ENCODE assay signal across 8 mouse cellular contexts in the genomic region with DNA sequence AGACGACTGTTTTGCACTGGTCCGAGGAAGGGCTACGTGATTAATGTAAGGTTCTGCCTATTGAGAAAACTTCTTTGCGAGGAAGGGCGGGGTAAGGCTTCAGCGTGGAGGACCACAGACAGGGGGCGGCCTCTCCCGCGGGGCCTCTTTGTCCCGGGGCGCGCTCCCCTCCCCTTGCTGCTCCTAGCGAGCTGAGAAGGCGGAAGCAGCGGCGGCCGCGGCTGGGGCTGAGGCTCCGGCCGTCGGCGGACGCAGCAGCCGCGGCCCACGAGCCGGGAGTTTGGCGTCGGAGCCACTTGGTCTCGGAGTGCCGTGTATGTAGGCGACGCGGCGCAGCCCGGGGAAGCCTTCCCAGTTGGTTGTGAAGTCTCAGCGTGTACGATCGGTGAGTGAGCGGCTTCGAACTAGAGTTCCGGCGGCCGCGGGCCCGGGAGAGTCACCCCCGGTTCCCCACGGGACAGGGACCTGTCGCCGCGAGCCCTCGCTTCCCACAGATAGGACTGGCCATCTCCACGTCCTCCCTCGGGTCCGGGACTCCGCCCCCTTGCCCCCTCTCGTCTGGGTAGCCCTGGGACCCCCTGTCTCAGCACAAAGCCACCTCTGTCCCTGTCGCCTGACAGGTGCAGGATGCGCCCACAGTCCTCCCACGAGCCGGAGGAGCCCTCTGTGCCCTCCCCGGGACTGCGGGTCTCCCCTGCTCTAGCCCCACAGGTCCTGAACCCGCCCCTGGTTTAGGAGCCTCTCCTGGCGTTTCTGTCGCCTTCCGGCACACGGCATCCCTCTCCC. TPM values are rescaled to one million over a fixed set of nuclear protein-coding genes. Genes with fewer than 3 reads are reported as not detected.
DNase-seq lines count a peak whose midpoint lies in the region; ATAC-seq and TF ChIP-seq lines count a peak whose summit lies in the region.

A gene (plus strand): TSS at position 194 of the 786 bp plus-strand sequence.

- WGBS in embryonic facial prominence, embryonic 15.5 days = under 1% methylated on average over 68 of the region's 68 CpGs
- 2% methylated on average over 47 of the region's 68 CpGs for WGBS in limb, embryonic 14.5 days
- under 1% methylated on average over 68 of the region's 68 CpGs for WGBS in midbrain, embryonic 16.5 days
- under 1% methylated on average over 66 of the region's 68 CpGs for WGBS in spleen, adult 2 months

- no peaks in the 10 kb centered on the region for H3K9me3 ChIP-seq in embryonic facial prominence, embryonic 15.5 days (replicated peaks)
- H3K9me3 ChIP-seq in limb, embryonic 14.5 days (ENCODE audit: control insufficient read depth, low read length) = no peaks in the 10 kb centered on the region
- no peaks in the 10 kb centered on the region for H3K9me3 ChIP-seq in midbrain, embryonic 16.5 days (replicated peaks; ENCODE audit: control insufficient read depth, low read length, poor library complexity, severe bottlenecking)

- peaks cover 4% of the 10 kb centered on the region for H3K4me1 ChIP-seq in bone marrow macrophage, adult 2 months (ENCODE audit: control insufficient read depth, insufficient read depth, low read length)
- H3K4me1 ChIP-seq in embryonic facial prominence, embryonic 15.5 days = peaks cover 8% of the 10 kb centered on the region
- peaks cover 6% of the 10 kb centered on the region for H3K4me1 ChIP-seq in limb, embryonic 14.5 days (ENCODE audit: control insufficient read depth, insufficient read depth, low read length)
- peaks cover 10% of the 10 kb centered on the region for H3K4me1 ChIP-seq in midbrain, embryonic 16.5 days (ENCODE audit: control insufficient read depth, insufficient read depth, low read length)
- H3K4me1 ChIP-seq in spleen, adult 2 months (ENCODE audit: control insufficient read depth, insufficient read depth, insufficient read length) = no peaks in the 10 kb centered on the region; the same call in 1 of the 2 replicates

- no peaks in the 10 kb centered on the region for H3K27me3 ChIP-seq in embryonic facial prominence, embryonic 15.5 days
- no peaks in the 10 kb centered on the region for H3K27me3 ChIP-seq in limb, embryonic 14.5 days (ENCODE audit: control insufficient read depth, insufficient read depth, low read length)
- H3K27me3 ChIP-seq in midbrain, embryonic 16.5 days (ENCODE audit: control insufficient read depth, insufficient read depth, low read depth, low read length) = no peaks in the 10 kb centered on the region
- H3K27me3 ChIP-seq in spleen, adult 2 months (ENCODE audit: control insufficient read depth, insufficient read depth, low read length) = no peaks in the 10 kb centered on the region

- H3K4me3 ChIP-seq in bone marrow macrophage, adult 2 months (ENCODE audit: insufficient read depth, low read length) = peak within 1 kb of the TSS; percentile 99
- H3K4me3 ChIP-seq in embryonic facial prominence, embryonic 15.5 days (replicated peaks) = peak within 1 kb of the TSS; percentile 91
- H3K4me3 ChIP-seq in limb, embryonic 14.5 days (replicated peaks; ENCODE audit: low read length) = peak within 1 kb of the TSS; percentile 94
- H3K4me3 ChIP-seq in midbrain, embryonic 16.5 days (ENCODE audit: low read depth, low read length) = peak within 1 kb of the TSS; percentile 91
- H3K4me3 ChIP-seq in spleen, adult 2 months (ENCODE audit: extremely low read depth, insufficient read depth, insufficient read length) = peak within 1 kb of the TSS; percentile 98

- TF ChIP-seq POLR2A in bone marrow macrophage, adult 2 months (IDR thresholded peaks at IDR 0.05; ENCODE audit: borderline replicate concordance, low read depth, low read length) = no peak; the same call in 1 of the 2 replicates
- peak; percentile 86; the same call in 1 of the 2 replicates for TF ChIP-seq POLR2A in limb, embryonic 14.5 days (IDR thresholded peaks at IDR 0.05; ENCODE audit: borderline replicate concordance, extremely low read depth, insufficient read depth, insufficient read length)
- TF ChIP-seq POLR2A in spleen, adult 2 months (IDR thresholded peaks at IDR 0.05; ENCODE audit: low read depth, low read length) = peak; percentile 61

- H3K9ac ChIP-seq in embryonic facial prominence, embryonic 15.5 days = peak within 1 kb of the TSS; percentile 88
- H3K9ac ChIP-seq in limb, embryonic 14.5 days (ENCODE audit: low read depth, low read length, severe bottlenecking) = peak within 1 kb of the TSS; percentile 85
- H3K9ac ChIP-seq in midbrain, embryonic 16.5 days (ENCODE audit: low read depth, low read length) = peak within 1 kb of the TSS; percentile 86

- peak; percentile 88 for ATAC-seq in embryonic facial prominence, embryonic 15.5 days (ENCODE audit: insufficient number of reproducible peaks, low FRiP score, low TSS enrichment, low read depth)
- ATAC-seq in limb, embryonic 14.5 days (ENCODE audit: low FRiP score, low read depth) = peak; percentile 93
- ATAC-seq in midbrain, embryonic 16.5 days = peak; percentile 91

- peak within 1 kb of the TSS; percentile 79 for H3K4me2 ChIP-seq in embryonic facial prominence, embryonic 15.5 days (replicated peaks)
- H3K4me2 ChIP-seq in limb, embryonic 14.5 days (replicated peaks; ENCODE audit: low read depth, low read length, severe bottlenecking) = peak within 1 kb of the TSS; percentile 83
- H3K4me2 ChIP-seq in midbrain, embryonic 16.5 days (ENCODE audit: low read length) = peak within 1 kb of the TSS; percentile 80

- H3K36me3 ChIP-seq in embryonic facial prominence, embryonic 15.5 days = no peaks in the 10 kb centered on the region
- H3K36me3 ChIP-seq in limb, embryonic 14.5 days (ENCODE audit: control insufficient read depth, insufficient read depth, low read length) = no peaks in the 10 kb centered on the region
- no peaks in the 10 kb centered on the region for H3K36me3 ChIP-seq in midbrain, embryonic 16.5 days (ENCODE audit: control insufficient read depth, insufficient read depth, low read length)
- no peaks in the 10 kb centered on the region; the same call in 1 of the 2 replicates for H3K36me3 ChIP-seq in spleen, adult 2 months (ENCODE audit: control insufficient read depth, insufficient read depth, low read length)

- peak; percentile 24; the same call in 1 of the 2 replicates for TF ChIP-seq CTCF in bone marrow macrophage, adult 2 months (IDR thresholded peaks at IDR 0.05; ENCODE audit: low read depth, low read length)
- peak; percentile 80 for TF ChIP-seq CTCF in spleen, adult 2 months (IDR thresholded peaks at IDR 0.05; ENCODE audit: extremely low read depth, insufficient read depth, insufficient read length, insufficient replicate concordance)

- DNase-seq in B cell, adult 2 months = peak; percentile 92 to 93
- peak; percentile 85 for DNase-seq in heart, adult 8-10 months (ENCODE audit: low spot score)
- DNase-seq in kidney, adult 9 months = peak; percentile 88
- DNase-seq in limb, embryonic 14.5 days (ENCODE audit: low spot score) = peak; percentile 87
- peak; percentile 61 to 88 for DNase-seq in spleen, adult 2 months (ENCODE audit: low read depth in 1 of 2, low spot score in 2 of 2)

- H3K27ac ChIP-seq in bone marrow macrophage, adult 2 months (ENCODE audit: insufficient read depth, low read depth, low read length) = peak within 1 kb of the TSS; percentile 27; the same call in 1 of the 2 replicates
- H3K27ac ChIP-seq in embryonic facial prominence, embryonic 15.5 days (replicated peaks) = peak within 1 kb of the TSS; percentile 60; the same call in 1 of the 2 replicates
- 0 out of 2 replicates have a peak within 1 kb of the TSS, but pooled peaks have one; percentile 14 for H3K27ac ChIP-seq in limb, embryonic 14.5 days (replicated peaks; ENCODE audit: low read depth, low read length)
- H3K27ac ChIP-seq in midbrain, embryonic 16.5 days (ENCODE audit: low read length) = peak within 1 kb of the TSS; percentile 60; the same call in 1 of the 2 replicates
- H3K27ac ChIP-seq in spleen, adult 2 months (ENCODE audit: insufficient read depth, low read length) = peak within 1 kb of the TSS; percentile 73

RNA-seq across cellular contexts. Expression of the gene that starts here (rescaled TPM):
- 11.0 and 11.5 TPM in 2 replicates for polyA plus RNA-seq in bone marrow macrophage, adult 2 months (2012; ENCODE audit: insufficient read depth, insufficient read length, missing spikeins)
- polyA plus RNA-seq in embryonic facial prominence, embryonic 15.5 days (2015; fragmentation: Nextera tagmentation; extraction: Ambion mirVana) = 9.2 and 10.3 TPM in 2 replicates
- total RNA-seq in heart, adult 8-10 months (2022) = 10 to 100 TPM in 1 of 4 experiments, 1 to 10 TPM in 3; 8.7 to 10.3 (median 9.0) TPM
- polyA plus RNA-seq in limb, embryonic 14.5 days (2012; rRNA removed) = 13.2 and 14.6 TPM in 2 replicates
- 12.8 and 13.8 TPM in 2 replicates for polyA plus RNA-seq in limb, embryonic 14.5 days (2014; fragmentation: Nextera tagmentation; extraction: Ambion mirVana)
- polyA plus RNA-seq in midbrain, embryonic 16.5 days (2015; fragmentation: Nextera tagmentation; extraction: Ambion mirVana) = 5.2 and 6.8 TPM in 2 replicates
- 8.6 and 9.9 TPM in 2 replicates for polyA plus RNA-seq in spleen, adult 2 months (2012; rRNA removed)

Comparison
In these comparisons a context has a peak if more than half of its experiments do, and no peak if none do; other contexts are left out.
1. Peak in every context shown above with its lines: DNase-seq, ATAC-seq, H3K4me3 ChIP-seq and H3K27ac ChIP-seq.
2. H3K27ac ChIP-seq: peak in every context shown above with its lines; median percentile 73 in spleen, adult 2 months; 60 in embryonic facial prominence, embryonic 15.5 days; 60 in midbrain, embryonic 16.5 days; 27 in bone marrow macrophage, adult 2 months; 14 in limb, embryonic 14.5 days.